Mouse (Mus musculus): ENCODE data around the gene Rbx1. TPM values are rescaled to one million over a fixed set of nuclear protein-coding genes. Genes with fewer than 3 reads are reported as not detected.

Rbx1 gene
- total RNA-seq, 2 experiments from 2014 or later = 84.9 to 99.4 TPM

DNA sequence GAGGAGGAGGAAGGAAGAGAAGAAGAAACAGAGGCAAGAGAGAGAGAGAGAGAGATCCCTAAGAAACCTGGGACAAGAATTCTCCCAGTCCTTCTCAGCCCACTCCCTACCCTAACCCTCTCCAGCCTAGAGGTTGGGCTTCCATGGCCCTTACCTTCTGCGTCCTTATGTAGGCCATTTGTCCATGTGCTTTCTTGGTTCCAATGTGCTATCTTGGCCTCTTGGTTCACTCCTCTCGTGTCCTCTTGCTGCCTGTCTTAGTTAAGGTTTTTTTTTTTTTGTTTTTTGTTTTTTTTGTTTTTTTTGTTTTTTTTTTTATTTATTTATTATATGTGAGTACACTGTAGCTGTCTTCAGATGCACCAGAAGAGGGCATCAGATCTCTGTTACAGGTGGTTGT lies 16.9 kb downstream of the Rbx1 start:
- DNase-seq (ENCODE audit: low spot score) = no peak

- no peak for DNase-seq (ENCODE audit: low spot score)
Measured at GRCm38 (mm10) chr15:81483691-81484090, 17.6 kb downstream of the Rbx1 start.

- no peak for DNase-seq (ENCODE audit: low spot score)
Measured at GRCm38 (mm10) chr15:81485483-81485882, 19.4 kb downstream of the Rbx1 start.

- no peak for DNase-seq (ENCODE audit: low spot score)
Measured at GRCm38 (mm10) chr15:81503466-81503865, 37.4 kb downstream of the Rbx1 start.

GRCm38 (mm10) chr15:81503995-81504394 lies 37.9 kb downstream of the Rbx1 start:
- DNase-seq (ENCODE audit: low spot score) = no peak

DNA sequence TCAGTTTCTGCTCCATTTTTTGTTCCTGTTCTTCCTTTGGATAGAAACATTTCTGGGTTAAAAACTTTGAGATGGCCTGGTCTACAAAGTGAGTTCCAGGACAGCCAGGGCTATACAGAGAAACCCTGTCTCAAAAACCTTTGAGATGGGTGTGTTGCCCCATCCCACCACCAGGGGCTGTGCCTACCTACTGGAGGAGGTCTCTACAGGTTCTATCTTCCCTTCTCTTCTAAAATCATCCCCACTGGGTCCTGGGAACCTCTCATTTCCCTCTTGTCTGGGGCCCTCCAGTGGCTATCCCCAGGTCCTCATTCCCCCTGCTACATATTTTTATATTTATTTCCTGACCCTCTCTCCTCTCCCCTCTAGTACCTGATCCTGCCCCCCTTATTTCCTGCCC lies 41.1 kb downstream of the Rbx1 start:
- no peak for DNase-seq (ENCODE audit: low spot score)

DNA sequence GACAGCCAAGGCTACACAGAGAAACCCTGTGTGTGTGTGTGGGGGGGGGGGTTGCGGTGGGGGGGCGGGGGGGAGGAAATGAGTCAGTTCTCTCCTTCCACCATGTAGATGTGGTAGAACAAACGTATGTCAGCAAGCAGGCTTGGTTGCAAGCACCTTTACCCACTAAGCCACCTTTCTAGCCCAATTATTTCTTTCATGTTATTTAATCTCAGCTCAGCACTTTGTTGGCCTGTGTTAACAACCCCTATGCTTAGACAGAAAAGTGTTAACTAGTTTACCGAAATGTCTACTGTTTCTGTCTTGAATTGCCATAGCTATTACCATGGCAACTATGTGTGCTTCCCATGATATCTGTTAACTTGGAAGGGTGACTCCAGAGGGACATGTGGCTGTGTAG lies 44.5 kb downstream of the Rbx1 start:
- DNase-seq (ENCODE audit: low spot score) = no peak

DNA sequence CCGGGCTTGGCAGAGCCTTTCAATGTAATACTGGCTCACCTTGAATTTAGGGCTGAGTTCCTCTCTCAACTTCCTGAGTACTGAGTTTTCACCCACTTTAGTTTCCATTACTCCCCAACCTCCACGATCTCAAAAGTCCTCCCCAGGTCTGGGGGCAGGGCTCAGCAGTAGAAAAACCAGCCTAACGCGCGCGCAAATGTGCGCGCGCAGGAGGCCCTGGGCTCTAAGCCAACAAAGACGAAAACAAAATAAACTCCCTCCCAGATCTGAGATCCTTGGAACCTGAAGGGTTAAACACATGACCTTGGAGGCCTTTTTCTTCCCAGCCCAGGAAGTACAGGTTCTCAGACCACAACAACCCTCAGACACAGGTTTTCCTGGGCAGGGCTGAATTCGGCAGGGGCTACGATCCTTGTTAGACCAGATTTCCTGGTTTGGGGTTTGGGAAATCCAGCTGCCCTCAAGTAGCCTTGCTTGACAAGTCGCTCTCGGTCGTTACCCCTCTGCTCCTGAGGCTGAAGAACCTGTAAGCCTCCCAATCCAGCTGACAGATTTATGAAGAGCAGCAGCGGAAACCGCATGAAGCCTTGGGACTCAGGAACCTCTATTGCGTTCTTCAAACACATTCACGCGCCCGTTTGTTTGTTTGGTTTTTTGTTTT lies 45.6 kb downstream of the Rbx1 start:
- DNase-seq (ENCODE audit: low spot score) = no peak

GRCm38 (mm10) chr15:81514111-81514971 lies 48.2 kb downstream of the Rbx1 start:
- DNase-seq (ENCODE audit: low spot score) = peak; percentile 76

DNA sequence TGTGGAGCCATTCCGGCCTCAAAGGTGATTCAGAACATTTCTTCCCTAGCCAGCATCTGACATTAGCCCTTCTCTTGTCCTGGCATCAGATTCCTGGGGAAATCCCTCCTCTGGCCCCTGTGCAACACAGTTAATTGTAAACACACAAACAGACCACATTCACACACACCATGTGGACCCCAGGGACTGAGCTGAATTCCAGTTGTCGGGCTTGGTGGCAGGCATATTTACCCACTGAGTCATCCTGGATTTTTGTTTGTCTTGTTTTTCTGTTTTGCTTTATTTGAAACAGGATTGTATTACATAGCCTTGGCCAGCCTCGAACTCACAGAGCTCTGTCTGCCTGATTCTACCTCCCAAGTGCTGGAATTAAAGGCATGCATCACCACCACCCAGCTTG lies 49.1 kb downstream of the Rbx1 start:
- DNase-seq (ENCODE audit: low spot score) = no peak

DNA sequence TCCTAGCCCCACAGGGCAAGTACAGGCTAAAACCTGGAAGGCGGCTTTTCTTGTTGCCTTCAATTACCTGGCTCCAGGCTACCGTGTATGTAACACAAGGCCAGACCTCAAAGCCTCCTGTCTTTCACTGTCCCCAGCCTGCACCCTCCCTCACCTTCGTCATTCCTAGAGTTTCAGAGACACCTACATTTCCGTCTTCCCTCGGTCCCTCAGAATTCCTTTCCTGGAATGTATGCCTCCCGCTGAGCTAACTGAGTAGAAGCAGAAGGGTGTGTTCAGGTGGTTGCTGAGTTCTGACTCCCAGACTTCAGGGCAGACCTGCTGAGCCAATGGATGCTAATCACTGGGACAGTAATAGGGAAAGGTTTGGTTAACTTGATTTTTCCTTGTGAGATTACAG lies 51.9 kb downstream of the Rbx1 start:
- no peak for DNase-seq (ENCODE audit: low spot score)

DNA sequence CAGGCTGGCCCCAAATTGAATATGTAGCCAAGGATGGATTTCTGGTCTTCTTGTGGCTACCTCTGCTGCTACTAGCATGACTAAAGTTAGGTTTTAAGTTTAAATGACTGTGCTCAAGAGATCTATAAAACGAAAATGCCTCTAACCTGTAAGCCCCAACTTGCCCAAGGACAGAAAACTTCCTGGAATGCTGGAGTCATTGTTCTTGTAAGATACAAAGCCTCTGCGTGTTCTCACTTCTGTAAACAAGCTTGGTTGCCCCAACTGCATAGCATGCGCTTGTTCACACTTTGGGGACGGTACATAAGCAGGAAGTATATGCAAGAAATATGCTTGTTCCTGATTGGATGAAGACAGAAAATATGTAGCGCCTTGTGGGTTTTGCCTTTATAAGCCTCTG lies 52.7 kb downstream of the Rbx1 start:
- no peak for DNase-seq (ENCODE audit: low spot score)

- peak; percentile 40 for DNase-seq (ENCODE audit: low spot score)
Measured at GRCm38 (mm10) chr15:81522036-81522751, 56.1 kb downstream of the Rbx1 start.

- no peak for DNase-seq (ENCODE audit: low spot score)
Measured at GRCm38 (mm10) chr15:81522761-81523168, 56.7 kb downstream of the Rbx1 start.

- DNase-seq (ENCODE audit: low spot score) = peak; percentile 87
Measured at GRCm38 (mm10) chr15:81523169-81523871, 57.2 kb downstream of the Rbx1 start.

- no peak for DNase-seq (ENCODE audit: low spot score)
Measured at GRCm38 (mm10) chr15:81523901-81524300, 57.8 kb downstream of the Rbx1 start.

Other genes starting within 250 kb of the Rbx1 start
- 1 to 10 TPM; 1.5 to 3.3 TPM for gene Mchr1, start 230.8 kb upstream of the Rbx1 start, total RNA-seq (2021)
- gene Slc25a17, start 105.5 kb upstream of the Rbx1 start, total RNA-seq (2021) = 1 to 10 TPM; 6.7 TPM
- gene St13, start 66.2 kb upstream of the Rbx1 start, total RNA-seq (2021) = 100 to 1,000 TPM in 1 of 2 experiments, 10 to 100 TPM in 1; 98.2 to 126 TPM
- gene Xpnpep3, start 66.2 kb upstream of the Rbx1 start, total RNA-seq (2021) = 1 to 10 TPM; 6.5 to 6.6 TPM
- gene Dnajb7, start 58.0 kb upstream of the Rbx1 start, total RNA-seq (2021) = not detected
- 10 to 100 TPM; 41.3 to 43.2 TPM for gene Ep300, start 119.1 kb downstream of the Rbx1 start, total RNA-seq (2021)
- gene L3mbtl2, start 197.6 kb downstream of the Rbx1 start, total RNA-seq (2021) = 1 to 10 TPM; 7.7 to 8.7 TPM
- gene Chadl, start 231.0 kb downstream of the Rbx1 start, total RNA-seq (2021) = 1 to 10 TPM; 1.2 to 1.4 TPM